Mouse (Mus musculus): ENCODE data around the gene Lrrc29. TPM values are rescaled to one million over a fixed set of nuclear protein-coding genes. Genes with fewer than 3 reads are reported as not detected.

Lrrc29 gene
- polyA plus RNA-seq (2015; fragmentation: Nextera tagmentation; extraction: Ambion mirVana), result 1.2 and 1.3 TPM in 2 replicates

- no peaks in the 10 kb centered on the region for H3K27me3 ChIP-seq
- H3K4me3 ChIP-seq, result peak within 1 kb of the TSS; percentile 79
- no peaks in the 10 kb centered on the region for H3K9me3 ChIP-seq
- peak within 1 kb of the TSS; percentile 94 for H3K4me2 ChIP-seq
- peak; percentile 90 for ATAC-seq (ENCODE audit: low read depth)
- H3K27ac ChIP-seq (replicated peaks), result peak within 1 kb of the TSS; percentile 87
- WGBS, result under 1% methylated on average over 36 of the region's 36 CpGs
- peaks cover 48% of the 10 kb centered on the region for H3K36me3 ChIP-seq
- H3K4me1 ChIP-seq (replicated peaks), result peaks cover 27% of the 10 kb centered on the region
- H3K9ac ChIP-seq, result peak within 1 kb of the TSS; percentile 91
Observed at GRCm38 (mm10) chr8:105326141-105326672, at the start of gene Lrrc29, which contains the start of gene Tmem208. Gene Lrrc29, minus strand, starts transcription at chr8:105326278. Gene Tmem208, plus strand, starts transcription at chr8:105326354.

- Histone ChIP-seq H3K4me1 (replicated peaks) (peaks cover 19% of the 10 kb centered on the region), H3K4me2 (peak overlapping the region; percentile 48), H3K9ac (peak overlapping the region; percentile 26; the same call in 1 of the 2 replicates), H3K27me3 (0 out of 2 replicates have a peak, but pooled peaks cover 3% of the 10 kb centered on the region), H3K9me3 (no peaks in the 10 kb centered on the region), H3K27ac (replicated peaks) (no peak overlapping the region), H3K4me3 (peak overlapping the region; percentile 17), H3K36me3 (no peaks in the 10 kb centered on the region)
- WGBS, result 30% methylated on average over 33 of the region's 33 CpGs
- ATAC-seq (ENCODE audit: low read depth), result peak; percentile 52; the same call in 1 of the 2 replicates
Observed at GRCm38 (mm10) chr8:105374513-105374966, 48.5 kb upstream of the Lrrc29 start.

DNA sequence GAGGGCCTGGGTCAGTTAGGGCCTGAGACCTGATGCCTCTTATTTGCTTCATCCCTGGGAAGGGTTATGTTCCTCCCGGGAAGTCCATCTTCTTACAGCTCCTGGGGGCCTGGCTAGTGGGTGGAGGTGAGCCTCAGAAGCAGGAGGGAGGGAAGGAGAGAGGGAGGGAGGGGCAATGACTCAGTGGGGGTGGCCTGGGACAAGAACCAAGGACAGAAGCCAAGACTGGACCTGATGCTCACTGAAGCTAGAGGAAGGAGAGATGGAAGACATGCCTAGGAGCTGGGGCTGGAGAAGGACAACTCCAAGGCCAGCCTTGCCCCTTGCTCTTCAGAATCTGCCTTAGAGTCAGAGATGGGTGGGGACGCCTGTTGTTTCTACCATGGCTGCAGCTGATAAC lies 47.0 kb upstream of the Lrrc29 start, which contains the start of gene Plekhg4:
Plekhg4 (plus strand) TSS at position 243 of the 400 bp plus-strand sequence.
- Histone ChIP-seq H3K36me3 (peaks cover 4% of the 10 kb centered on the region; the same call in 1 of the 2 replicates), H3K4me3 (no peak within 1 kb of the TSS), H3K4me2 (peak within 1 kb of the TSS; percentile 48; the same call in 1 of the 2 replicates), H3K27ac (replicated peaks) (no peak within 1 kb of the TSS), H3K9me3 (no peaks in the 10 kb centered on the region), H3K9ac (0 out of 2 replicates have a peak within 1 kb of the TSS, but pooled peaks have one; percentile 26), H3K4me1 (replicated peaks) (peaks cover 8% of the 10 kb centered on the region), H3K27me3 (0 out of 2 replicates have a peak, but pooled peaks cover 3% of the 10 kb centered on the region)
- ATAC-seq (ENCODE audit: low read depth), result no peak
- WGBS, result 55% methylated on average over 2 of the region's 2 CpGs

GRCm38 (mm10) chr8:105372473-105372872 lies 46.4 kb upstream of the Lrrc29 start:
- Histone ChIP-seq H3K4me1 (replicated peaks) (peaks cover 7% of the 10 kb centered on the region), H3K9me3 (no peaks in the 10 kb centered on the region), H3K36me3 (peaks cover 10% of the 10 kb centered on the region; the same call in 1 of the 2 replicates), H3K27me3 (0 out of 2 replicates have a peak, but pooled peaks cover 3% of the 10 kb centered on the region), H3K4me2 (no peak overlapping the region), H3K27ac (replicated peaks) (no peak overlapping the region), H3K4me3 (no peak overlapping the region), H3K9ac (no peak overlapping the region)
- 81% methylated on average over 9 of the region's 9 CpGs for WGBS
- ATAC-seq (ENCODE audit: low read depth), result no peak

DNA sequence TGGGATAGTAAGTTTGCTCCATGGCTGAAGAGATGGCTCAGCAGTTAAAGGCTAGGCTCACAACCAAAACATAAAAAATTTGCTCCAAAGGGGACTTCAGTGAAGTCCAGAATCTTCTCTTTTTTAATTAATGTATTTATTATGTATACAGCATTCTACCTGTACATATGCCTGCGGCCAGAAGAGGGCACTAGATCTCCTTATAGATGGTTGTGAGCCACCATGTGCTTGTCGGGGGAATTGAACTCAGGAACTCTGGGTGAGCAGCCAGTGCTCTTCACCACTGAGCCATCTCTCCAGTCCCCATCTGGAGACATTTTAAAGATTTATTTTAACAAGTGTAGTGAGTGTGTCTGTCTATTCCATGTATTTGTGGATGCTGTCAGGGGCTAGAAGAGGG lies 41.0 kb upstream of the Lrrc29 start:
- Histone ChIP-seq H3K4me3 (no peak overlapping the region), H3K9me3 (no peaks in the 10 kb centered on the region), H3K36me3 (peaks cover 31% of the 10 kb centered on the region), H3K9ac (no peak overlapping the region), H3K27ac (replicated peaks) (no peak overlapping the region), H3K4me1 (replicated peaks) (no peaks in the 10 kb centered on the region), H3K4me2 (no peak overlapping the region), H3K27me3 (no peaks in the 10 kb centered on the region)
- ATAC-seq (ENCODE audit: low read depth), result no peak
- WGBS, result 65% methylated on average over 2 of the region's 2 CpGs

DNA sequence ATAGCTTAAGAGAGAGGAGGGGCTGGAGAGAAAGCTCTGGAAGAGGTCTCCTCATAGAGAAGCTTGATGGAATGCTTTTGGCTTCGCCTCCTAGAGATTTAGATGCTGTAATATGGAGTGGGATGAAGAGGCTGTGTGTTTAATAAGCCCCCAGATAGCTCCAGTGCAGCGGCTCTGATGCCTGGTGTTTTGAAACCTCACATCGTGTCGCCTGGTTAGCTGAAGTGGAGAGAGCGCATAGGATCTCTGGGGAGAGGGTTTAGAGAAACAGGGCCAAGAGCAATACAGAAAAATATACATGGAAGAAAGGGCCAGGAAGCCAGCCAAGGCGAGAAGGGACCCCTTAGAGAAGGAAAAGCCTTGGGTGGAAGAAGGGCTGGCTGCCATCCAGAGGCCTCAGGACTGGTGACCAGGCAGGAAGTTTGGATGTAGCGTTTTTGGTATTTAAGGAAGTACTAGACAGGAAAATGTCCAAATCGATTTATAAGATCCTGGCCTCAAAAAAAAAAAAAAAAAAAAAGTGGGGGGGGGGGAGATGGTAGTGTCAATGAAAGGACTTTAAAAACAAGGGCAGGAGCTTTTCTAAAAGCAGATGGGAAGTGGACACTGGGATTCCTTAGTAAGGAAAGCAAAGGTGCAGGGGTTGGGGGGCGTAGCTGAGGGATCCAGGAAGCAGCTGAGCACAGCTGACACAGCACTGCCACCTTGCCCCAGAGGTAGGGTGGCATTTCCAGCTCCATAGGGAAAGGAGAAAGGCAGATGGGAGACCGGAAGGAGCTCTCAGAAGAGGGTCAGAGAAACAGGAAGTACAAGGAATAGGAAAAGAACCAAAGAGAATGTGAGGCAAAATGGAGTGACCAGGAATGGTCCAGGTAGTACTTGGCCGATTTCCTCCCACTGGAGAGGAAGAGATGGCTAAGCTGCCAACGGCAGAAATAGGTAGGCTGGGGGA lies 35.9 kb upstream of the Lrrc29 start:
- Histone ChIP-seq H3K27me3 (no peaks in the 10 kb centered on the region), H3K27ac (replicated peaks) (peak overlapping the region; percentile 49; the same call in 1 of the 2 replicates), H3K4me3 (no peak overlapping the region), H3K4me1 (replicated peaks) (peaks cover 6% of the 10 kb centered on the region), H3K9ac (no peak overlapping the region), H3K36me3 (peaks cover 25% of the 10 kb centered on the region; the same call in 1 of the 2 replicates), H3K9me3 (no peaks in the 10 kb centered on the region), H3K4me2 (no peak overlapping the region)
- ATAC-seq (ENCODE audit: low read depth), result no peak
- WGBS, result 72% methylated on average over 12 of the region's 12 CpGs

DNA sequence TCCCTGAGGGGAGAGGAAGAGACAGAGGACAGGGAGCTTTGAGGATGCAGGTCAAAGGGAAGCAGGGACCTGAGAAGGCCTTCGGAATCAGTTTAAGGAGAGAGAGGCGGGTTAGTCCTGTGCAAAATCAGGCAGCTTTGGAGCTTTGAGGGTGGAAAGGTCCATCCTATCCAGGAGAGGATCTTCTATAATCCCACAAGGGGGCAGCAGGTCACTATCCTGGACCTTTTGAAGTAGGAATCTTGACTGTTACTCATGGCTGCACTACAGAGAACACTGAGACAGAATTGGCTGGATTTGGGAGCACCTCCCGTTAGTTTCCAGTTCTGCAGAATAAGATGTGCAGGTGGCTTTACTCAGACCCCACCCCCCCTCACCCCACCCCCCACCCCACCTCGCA lies 33.6 kb upstream of the Lrrc29 start:
- Histone ChIP-seq H3K9ac (peak overlapping the region; percentile 34; the same call in 1 of the 2 replicates), H3K27ac (replicated peaks) (no peak overlapping the region), H3K36me3 (peaks cover 21% of the 10 kb centered on the region), H3K4me2 (no peak overlapping the region), H3K27me3 (no peaks in the 10 kb centered on the region), H3K4me3 (no peak overlapping the region), H3K9me3 (no peaks in the 10 kb centered on the region), H3K4me1 (replicated peaks) (peaks cover 6% of the 10 kb centered on the region)
- ATAC-seq (ENCODE audit: low read depth), result 0 out of 2 replicates have a peak, but pooled peaks have one; percentile 16
- WGBS, result 45% methylated on average over 4 of the region's 4 CpGs

GRCm38 (mm10) chr8:105359208-105359607 lies 33.1 kb upstream of the Lrrc29 start:
- Histone ChIP-seq H3K4me2 (no peak overlapping the region), H3K36me3 (peaks cover 16% of the 10 kb centered on the region; the same call in 1 of the 2 replicates), H3K27ac (replicated peaks) (no peak overlapping the region), H3K4me1 (replicated peaks) (peaks cover 6% of the 10 kb centered on the region), H3K4me3 (no peak overlapping the region), H3K9ac (peak overlapping the region; percentile 34), H3K27me3 (no peaks in the 10 kb centered on the region), H3K9me3 (no peaks in the 10 kb centered on the region)
- 75% methylated on average over 15 of the region's 15 CpGs for WGBS
- ATAC-seq (ENCODE audit: low read depth), result 0 out of 2 replicates have a peak, but pooled peaks have one; percentile 29

DNA sequence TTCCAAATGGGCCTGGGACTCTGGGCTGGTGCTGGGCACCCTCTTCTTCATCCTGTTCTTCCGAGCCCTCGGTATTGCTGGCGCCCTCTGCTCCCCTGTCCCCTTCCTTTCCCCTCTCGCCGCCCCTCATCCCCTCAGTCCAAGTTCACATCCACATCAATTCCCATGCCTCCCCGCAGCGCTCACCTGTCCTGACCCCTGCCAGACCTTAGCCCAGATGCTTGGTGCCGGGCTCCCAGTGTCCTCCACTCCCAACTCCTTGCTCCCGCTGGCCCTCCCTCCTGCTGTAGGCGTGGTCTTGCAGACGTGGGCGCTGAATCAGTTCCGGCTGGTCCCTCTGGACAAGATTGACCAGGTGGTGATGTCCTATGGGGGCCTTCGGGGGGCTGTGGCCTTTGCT lies 30.6 kb upstream of the Lrrc29 start:
- ATAC-seq (ENCODE audit: low read depth), result no peak
- H3K9ac ChIP-seq, result no peak overlapping the region
- 91% methylated on average over 14 of the region's 14 CpGs for WGBS
- H3K27me3 ChIP-seq, result no peaks in the 10 kb centered on the region
- no peak overlapping the region for H3K27ac ChIP-seq (replicated peaks)
- H3K36me3 ChIP-seq, result peaks cover 8% of the 10 kb centered on the region; the same call in 1 of the 2 replicates
- peaks cover 4% of the 10 kb centered on the region for H3K4me1 ChIP-seq (replicated peaks)
- no peak overlapping the region for H3K4me3 ChIP-seq
- no peak overlapping the region for H3K4me2 ChIP-seq
- no peaks in the 10 kb centered on the region for H3K9me3 ChIP-seq

DNA sequence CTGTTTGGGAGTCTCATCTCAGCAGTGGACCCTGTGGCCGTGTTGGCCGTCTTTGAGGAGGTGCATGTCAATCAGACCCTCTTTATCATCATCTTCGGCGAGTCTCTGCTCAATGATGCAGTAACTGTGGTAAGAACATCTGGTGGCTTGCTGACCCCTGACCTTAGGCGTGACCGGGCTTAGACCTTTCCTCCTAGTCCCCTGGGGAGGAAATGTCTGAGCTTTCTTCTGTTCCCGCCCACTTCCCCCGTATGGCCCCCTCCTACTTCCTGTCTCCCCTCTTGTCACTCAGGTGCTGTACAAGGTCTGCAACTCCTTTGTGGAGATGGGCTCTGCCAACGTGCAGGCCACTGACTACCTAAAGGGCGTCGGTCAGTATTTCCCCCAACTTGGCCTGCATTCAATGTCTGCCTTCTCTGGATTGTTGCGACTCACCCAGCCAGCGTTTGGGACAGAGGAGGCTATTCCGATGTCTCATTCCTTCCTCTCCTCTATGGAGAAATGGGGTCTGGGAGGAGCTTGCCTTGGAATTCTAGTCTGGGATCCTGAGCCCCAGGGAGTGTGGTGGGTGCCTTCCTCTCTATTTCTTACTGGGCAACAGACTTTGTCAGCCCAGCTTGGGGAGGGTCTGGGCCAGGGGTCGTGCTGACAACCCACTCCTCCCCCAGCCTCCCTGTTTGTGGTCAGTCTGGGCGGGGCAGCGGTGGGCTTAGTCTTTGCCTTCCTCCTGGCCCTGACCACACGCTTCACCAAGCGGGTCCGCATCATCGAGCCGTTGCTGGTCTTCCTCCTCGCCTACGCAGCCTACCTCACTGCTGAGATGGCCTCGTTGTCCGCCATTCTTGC lies 29.3 kb upstream of the Lrrc29 start:
- peaks cover 8% of the 10 kb centered on the region; the same call in 1 of the 2 replicates for H3K36me3 ChIP-seq
- no peak overlapping the region for H3K4me3 ChIP-seq
- peaks cover 7% of the 10 kb centered on the region for H3K4me1 ChIP-seq (replicated peaks)
- H3K9ac ChIP-seq, result no peak overlapping the region
- 69% methylated on average over 26 of the region's 26 CpGs for WGBS
- H3K27me3 ChIP-seq, result no peaks in the 10 kb centered on the region; the same call in 1 of the 2 replicates
- no peaks in the 10 kb centered on the region for H3K9me3 ChIP-seq
- H3K27ac ChIP-seq (replicated peaks), result no peak overlapping the region
- ATAC-seq (ENCODE audit: low read depth), result no peak
- H3K4me2 ChIP-seq, result no peak overlapping the region

DNA sequence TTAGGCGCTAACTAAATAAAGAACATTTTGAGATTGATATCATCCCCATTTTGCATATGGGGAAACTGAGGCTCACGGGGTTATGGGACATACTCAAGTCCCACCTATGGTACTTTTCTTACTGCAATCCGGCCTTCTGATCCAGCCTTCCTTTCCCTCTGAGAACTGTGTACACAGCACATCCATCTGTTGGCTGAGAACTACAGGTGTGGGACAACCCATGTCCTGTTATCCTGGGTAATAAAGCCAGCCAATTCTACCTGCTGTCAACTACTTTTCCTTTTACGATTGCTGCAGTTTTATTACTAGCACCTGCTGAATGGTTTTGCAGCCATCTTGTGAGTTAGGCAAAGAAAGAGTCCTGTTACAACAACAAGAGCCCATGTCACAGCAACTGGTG lies 28.5 kb upstream of the Lrrc29 start:
- H3K4me3 ChIP-seq, result no peak overlapping the region
- no peaks in the 10 kb centered on the region; the same call in 1 of the 2 replicates for H3K27me3 ChIP-seq
- peaks cover 8% of the 10 kb centered on the region; the same call in 1 of the 2 replicates for H3K36me3 ChIP-seq
- H3K4me1 ChIP-seq (replicated peaks), result peaks cover 15% of the 10 kb centered on the region
- ATAC-seq (ENCODE audit: low read depth), result no peak
- H3K27ac ChIP-seq (replicated peaks), result no peak overlapping the region
- 84% methylated on average over 4 of the region's 4 CpGs for WGBS
- H3K9me3 ChIP-seq, result no peaks in the 10 kb centered on the region
- H3K4me2 ChIP-seq, result no peak overlapping the region
- H3K9ac ChIP-seq, result no peak overlapping the region
